Mouse (Mus musculus) hindbrain, embryonic 12.5 days (tissue): ENCODE results near the gene H2-M10.3. TPM values are rescaled to one million over a fixed set of nuclear protein-coding genes. Genes with fewer than 3 reads are reported as not detected.

Experiments used
- polyA plus RNA-seq: library from polyadenylated mRNA; unstranded; fragments of >200 nt; fragmentation: Nextera tagmentation; extraction: Ambion mirVana; gene quantifications from 2 replicates; pipeline ENCODE4 v1.2.1, GENCODE M21; 2016

H2-M10.3 gene
- polyA plus RNA-seq, 1 experiment from 2014 or later, result not detected

Other genes starting within 250 kb of the H2-M10.3 start
- not detected in 2 replicates for gene Gm19684, start 246.7 kb downstream of the H2-M10.3 start, polyA plus RNA-seq
- not detected in 2 replicates for gene Gm7030, start 239.0 kb downstream of the H2-M10.3 start, polyA plus RNA-seq
- not detected in 2 replicates for gene Gm8909, start 199.9 kb downstream of the H2-M10.3 start, polyA plus RNA-seq
- gene H2-T3, start 178.1 kb downstream of the H2-M10.3 start, polyA plus RNA-seq, result not detected in 2 replicates
- 75.5 and 89.2 TPM in 2 replicates for gene Rpp21, start 110.3 kb downstream of the H2-M10.3 start, polyA plus RNA-seq
- 26.0 and 28.6 TPM in 2 replicates for gene Trim39, start 96.2 kb downstream of the H2-M10.3 start, polyA plus RNA-seq
- 0.19 TPM in 1 of 2 replicates, not detected in the other for gene H2-M10.2, start 81.9 kb downstream of the H2-M10.3 start, polyA plus RNA-seq
- gene H2-M10.1, start 42.3 kb downstream of the H2-M10.3 start, polyA plus RNA-seq, result not detected in 2 replicates
- gene H2-M10.4, start 93.9 kb upstream of the H2-M10.3 start, polyA plus RNA-seq, result not detected in 2 replicates
- gene H2-M11, start 178.7 kb upstream of the H2-M10.3 start, polyA plus RNA-seq, result not detected in 2 replicates